15 mouse cellular contexts compared by ENCODE assay signal in genomic region chr14:123595265-123595664, GRCm38 (mm10). TPM values are rescaled to one million over a fixed set of nuclear protein-coding genes. Genes with fewer than 3 reads are reported as not detected.
"Had no signal": no experiment of that assay in that cellular context is flagged by ENCODE, and none has a peak within 500 bp of the region (broad histone marks: within the 10 kb centered on the region; RNA-seq: fewer than 3 reads in every experiment).

No protein-coding gene starts in this region.

- H3K27ac ChIP-seq: kidney, embryonic 15.5 days; limb, embryonic 15.5 days; liver, embryonic 12.5 days had no signal

- H3K4me1 ChIP-seq: kidney, embryonic 15.5 days; limb, embryonic 15.5 days; liver, embryonic 12.5 days had no signal

- ATAC-seq: intestine, embryonic 16.5 days; liver, embryonic 12.5 days; midbrain, embryonic 16.5 days had no signal

- DNase-seq: kidney, adult 2 months; kidney, postnatal 14 days; lung, embryonic 14.5 days; lung, postnatal 10 days; lung, postnatal 4 days; right cerebral cortex, adult 18-20 months; right cerebral cortex, postnatal 25 days; thymus, postnatal 4 days had no signal

- H3K4me2 ChIP-seq: kidney, embryonic 15.5 days; limb, embryonic 15.5 days; liver, embryonic 12.5 days; lung, embryonic 14.5 days; midbrain, embryonic 11.5 days had no signal

- H3K9me3 ChIP-seq: kidney, embryonic 15.5 days; limb, embryonic 15.5 days; liver, embryonic 12.5 days had no signal

- H3K27me3 ChIP-seq: kidney, embryonic 15.5 days; limb, embryonic 15.5 days; liver, embryonic 12.5 days had no signal

- H3K4me3 ChIP-seq: kidney, embryonic 15.5 days; limb, embryonic 15.5 days; liver, embryonic 12.5 days had no signal

- H3K9ac ChIP-seq: kidney, embryonic 15.5 days; limb, embryonic 15.5 days; liver, embryonic 12.5 days; lung, embryonic 14.5 days had no signal

- H3K36me3 ChIP-seq: kidney, embryonic 15.5 days; limb, embryonic 15.5 days; liver, embryonic 12.5 days had no signal

RNA-seq across cellular contexts. Expression of gene Nalcn, which starts 31.7 kb away (rescaled TPM):
- total RNA-seq: megakaryocyte, adult 5-6 weeks had no signal
- polyA plus RNA-seq: liver, embryonic 12.5 days had no signal
